In genomic region chr7:135794238-135794637, GRCm38 (mm10) we compare ENCODE assay signal across 10 mouse cellular contexts.
DNase-seq lines count a peak whose midpoint lies in the region; ATAC-seq and TF ChIP-seq lines count a peak whose summit lies in the region.
"Had no signal": no experiment of that assay in that cellular context is flagged by ENCODE, and none has a peak within 500 bp of the region (broad histone marks: within the 10 kb centered on the region; RNA-seq: fewer than 3 reads in every experiment).

No protein-coding gene starts in this region.

- WGBS in heart, adult 2 months, result 40% methylated on average over 7 of the region's 7 CpGs
- 49% methylated on average over 7 of the region's 7 CpGs for WGBS in kidney, embryonic 14.5 days

- no peak for TF ChIP-seq CTCF in heart, adult 2 months (IDR thresholded peaks at IDR 0.05)

- no peak overlapping the region for H3K4me3 ChIP-seq in heart, adult 2 months
- no peak overlapping the region for H3K4me3 ChIP-seq in kidney, embryonic 14.5 days (ENCODE audit: low read length)
- H3K4me3 ChIP-seq: erythroblast, embryonic 14.5 days had no signal

- TF ChIP-seq POLR2A in heart, adult 2 months (IDR thresholded peaks at IDR 0.05; ENCODE audit: insufficient read depth, low read depth, low read length), result no peak

- no peak for DNase-seq in heart, adult 2 months
- DNase-seq in heart, postnatal 25 days (ENCODE audit: low spot score), result no peak
- DNase-seq in kidney, adult 9 months, result peak; percentile 5
- peak; percentile 48 for DNase-seq in 416B (ENCODE audit: low read depth)
- no peak for DNase-seq in right cerebral cortex, adult 18-20 months
- no peak for DNase-seq in cerebellum, postnatal 25 days
- DNase-seq: cerebellum, postnatal 36 days had no signal

- H3K79me2 ChIP-seq in heart, adult 2 months (replicated peaks; ENCODE audit: control insufficient read depth, insufficient read depth, low read length), result no peaks in the 10 kb centered on the region

- ATAC-seq in kidney, embryonic 14.5 days (ENCODE audit: low FRiP score, low TSS enrichment), result no peak
- ATAC-seq in granulocyte monocyte progenitor cell, adult 5-6 weeks (replicated peaks; ENCODE audit: poor library complexity, severe bottlenecking), result peak; percentile 74

- intact Hi-C loops in heart, adult 2 months (cut with DNase I), result no loop called here
- intact Hi-C loops in heart, postnatal 25 days (cut with DNase I), result loop anchor here (5.0 kb wide), 1 partner anchor 1528 kb away; no protein-coding TSS in a partner anchor

- H3K9ac ChIP-seq in heart, adult 2 months (ENCODE audit: low read depth, low read length), result no peak overlapping the region
- H3K9ac ChIP-seq in kidney, embryonic 14.5 days (ENCODE audit: low read depth, low read length), result no peak overlapping the region

- TF ChIP-seq EP300 in heart, adult 2 months (IDR thresholded peaks at IDR 0.05; ENCODE audit: insufficient read depth, low read depth, low read length), result no peak

- H3K36me3 ChIP-seq in heart, adult 2 months (ENCODE audit: control insufficient read depth, insufficient read depth, low read length), result no peaks in the 10 kb centered on the region
- no peaks in the 10 kb centered on the region for H3K36me3 ChIP-seq in kidney, embryonic 14.5 days (ENCODE audit: control insufficient read depth, insufficient read depth, low read length)

- peaks cover 3% of the 10 kb centered on the region; the same call in 1 of the 2 replicates for H3K4me1 ChIP-seq in heart, adult 2 months (ENCODE audit: control insufficient read depth, insufficient read depth, low read length)
- H3K4me1 ChIP-seq in kidney, embryonic 14.5 days (ENCODE audit: control insufficient read depth, insufficient read depth, low read length), result no peaks in the 10 kb centered on the region

- H3K27me3 ChIP-seq in heart, adult 2 months (ENCODE audit: control insufficient read depth, insufficient read depth, low read length), result no peaks in the 10 kb centered on the region
- H3K27me3 ChIP-seq in kidney, embryonic 14.5 days (ENCODE audit: control insufficient read depth, insufficient read depth, low read length), result no peaks in the 10 kb centered on the region

- H3K9me3 ChIP-seq in kidney, embryonic 14.5 days (ENCODE audit: control insufficient read depth, low read length), result no peaks in the 10 kb centered on the region

- peak overlapping the region; percentile 36 for H3K27ac ChIP-seq in heart, adult 2 months
- H3K27ac ChIP-seq in kidney, embryonic 14.5 days (ENCODE audit: low read depth, low read length), result no peak overlapping the region

- H3K4me2 ChIP-seq in kidney, embryonic 14.5 days (replicated peaks; ENCODE audit: low read depth, low read length), result no peak overlapping the region

Comparison
In these comparisons a context has a peak if more than half of its experiments do, and no peak if none do; other contexts are left out.
1. DNase-seq: peak in kidney, adult 9 months (single experiment) and 416B (single experiment); none in heart, adult 2 months (0 of 2), heart, postnatal 25 days (single experiment), right cerebral cortex, adult 18-20 months (single experiment) and cerebellum, postnatal 25 days (0 of 2).